Mouse (Mus musculus) heart, embryonic 15.5 days (tissue): ENCODE measurements around the gene Gm13694. TPM values are rescaled to one million over a fixed set of nuclear protein-coding genes. Genes with fewer than 3 reads are reported as not detected.

ENCODE experiments used
- polyA plus RNA-seq: library from polyadenylated mRNA; unstranded; fragments of >200 nt; fragmentation: Nextera tagmentation; extraction: Ambion mirVana; gene quantifications from 2 replicates; pipeline ENCODE4 v1.2.1, GENCODE M21; 2015

Gene Gm13694
- polyA plus RNA-seq, 1 experiment from 2014 or later: not detected

Other genes starting within 250 kb of the Gm13694 start
- 1.7 and 2.7 TPM in 2 replicates for gene Fam171b, start 166.3 kb upstream of the Gm13694 start, polyA plus RNA-seq
- not detected in 2 replicates for gene Zswim2, start 37.7 kb upstream of the Gm13694 start, polyA plus RNA-seq
- not detected in 2 replicates for gene Gm13698, start 23.2 kb upstream of the Gm13694 start, polyA plus RNA-seq
- not detected in 2 replicates for gene Gm13693, start 17.4 kb upstream of the Gm13694 start, polyA plus RNA-seq
- gene Gm13695, start 11.6 kb upstream of the Gm13694 start, polyA plus RNA-seq: not detected in 2 replicates
- gene Gm13696, start 5.8 kb upstream of the Gm13694 start, polyA plus RNA-seq: not detected in 2 replicates
- not detected in 2 replicates for gene Gm13697, start 5.8 kb downstream of the Gm13694 start, polyA plus RNA-seq
- gene Gm13691, start 11.6 kb downstream of the Gm13694 start, polyA plus RNA-seq: not detected in 2 replicates